28 mouse cellular contexts compared by ENCODE assay signal in genomic region chr3:92600456-92600855, GRCm38 (mm10). TPM values are rescaled to one million over a fixed set of nuclear protein-coding genes. Genes with fewer than 3 reads are reported as not detected.
DNase-seq lines count a peak whose midpoint lies in the region; ATAC-seq and TF ChIP-seq lines count a peak whose summit lies in the region.
"Had no signal": no experiment of that assay in that cellular context is flagged by ENCODE, and none has a peak within 500 bp of the region (broad histone marks: within the 10 kb centered on the region; RNA-seq: fewer than 3 reads in every experiment).

No protein-coding gene starts in this region.

- in situ Hi-C loops in ES-E14 (cut with MboI; ENCODE audit: low sequenced_read_pairs in 2 of 2, unreplicated experiment in 2 of 2) = no loop called here

- no peak overlapping the region for H3K9ac ChIP-seq in intestine, postnatal 0 days (ENCODE audit: low read depth, low read length)
- H3K9ac ChIP-seq in intestine, embryonic 16.5 days (ENCODE audit: low read depth, low read length) = no peak overlapping the region
- no peak overlapping the region for H3K9ac ChIP-seq in ES-E14 (ENCODE audit: insufficient read depth, low read depth, low read length, poor library complexity, severe bottlenecking)
- H3K9ac ChIP-seq: forebrain, embryonic 15.5 days; limb, embryonic 12.5 days; liver, embryonic 15.5 days had no signal

- H3K9me3 ChIP-seq in intestine, postnatal 0 days (ENCODE audit: control insufficient read depth) = 0 out of 2 replicates have a peak, but pooled peaks cover 4% of the 10 kb centered on the region
- H3K9me3 ChIP-seq in intestine, embryonic 16.5 days (ENCODE audit: control insufficient read depth, low read length) = no peaks in the 10 kb centered on the region
- H3K9me3 ChIP-seq in ES-E14 (ENCODE audit: control insufficient read depth, insufficient read depth, low read depth, low read length) = no peaks in the 10 kb centered on the region
- H3K9me3 ChIP-seq: limb, embryonic 12.5 days; liver, embryonic 15.5 days had no signal

- H3K27me3 ChIP-seq in intestine, postnatal 0 days (replicated peaks; ENCODE audit: control insufficient read depth, insufficient read depth, low read length) = no peaks in the 10 kb centered on the region
- H3K27me3 ChIP-seq in intestine, embryonic 16.5 days (replicated peaks; ENCODE audit: control insufficient read depth, insufficient read depth, low read length) = no peaks in the 10 kb centered on the region
- H3K27me3 ChIP-seq: forebrain, embryonic 15.5 days; limb, embryonic 12.5 days; liver, embryonic 15.5 days had no signal

- H3K4me2 ChIP-seq in intestine, postnatal 0 days (replicated peaks; ENCODE audit: low read depth) = no peak overlapping the region
- H3K4me2 ChIP-seq in intestine, embryonic 16.5 days (ENCODE audit: low read depth, low read length) = no peak overlapping the region
- H3K4me2 ChIP-seq: forebrain, embryonic 15.5 days; limb, embryonic 12.5 days; liver, embryonic 15.5 days had no signal

- TF ChIP-seq CTCF in intestine, postnatal 0 days (IDR thresholded peaks at IDR 0.05; ENCODE audit: low read depth) = peak; percentile 73
- peak; percentile 39 for TF ChIP-seq CTCF in layer of hippocampus, adult 2 months (conservative IDR thresholded peaks at IDR 0.05)

- no peak overlapping the region for H3K4me3 ChIP-seq in intestine, postnatal 0 days (ENCODE audit: low read depth, low read length)
- no peak overlapping the region for H3K4me3 ChIP-seq in intestine, embryonic 16.5 days (ENCODE audit: low read length)
- H3K4me3 ChIP-seq in layer of hippocampus, adult 2 months = no peak overlapping the region
- no peak overlapping the region for H3K4me3 ChIP-seq in ES-E14 (ENCODE audit: insufficient read depth in 1 of 2, low read depth in 1 of 2, low read length in 2 of 2, poor library complexity in 1 of 2, severe bottlenecking in 1 of 2)
- H3K4me3 ChIP-seq: forebrain, embryonic 15.5 days; heart, adult 2 months; limb, embryonic 12.5 days; liver, embryonic 15.5 days; midbrain, embryonic 10.5 days had no signal

- DNase-seq in layer of hippocampus, adult 2 months (ENCODE audit: low spot score in 2 of 2) = no peak
- no peak for DNase-seq in layer of hippocampus, adult 9-10 months (ENCODE audit: low spot score)
- peak; percentile 50 for DNase-seq in 3T3-L1 (ENCODE audit: low read depth, low spot score)
- peak; percentile 6 for DNase-seq in ES-E14 (ENCODE audit: low read depth, low spot score)
- no peak for DNase-seq in right cerebral cortex, postnatal 25 days
- no peak for DNase-seq in cerebellum, postnatal 36 days
- DNase-seq: adrenal gland, postnatal 36 days; cerebellum, adult 2 months; gastrocnemius, postnatal 25 days; heart, adult 2 months; thymus, postnatal 14 days had no signal

- ATAC-seq in intestine, postnatal 0 days = peak; percentile 45; the same call in 1 of the 2 replicates
- ATAC-seq in intestine, embryonic 16.5 days = no peak
- ATAC-seq: forebrain, embryonic 15.5 days had no signal

- H3K4me1 ChIP-seq in intestine, postnatal 0 days (replicated peaks; ENCODE audit: control insufficient read depth, insufficient read depth, low read length) = no peaks in the 10 kb centered on the region
- no peaks in the 10 kb centered on the region for H3K4me1 ChIP-seq in intestine, embryonic 16.5 days (ENCODE audit: control insufficient read depth, insufficient read depth, low read length)
- H3K4me1 ChIP-seq in ES-E14 (ENCODE audit: control insufficient read depth in 2 of 2, insufficient read depth in 2 of 2, low read length in 2 of 2, poor library complexity in 1 of 2) = no peaks in the 10 kb centered on the region
- H3K4me1 ChIP-seq: forebrain, embryonic 15.5 days; limb, embryonic 12.5 days; liver, embryonic 15.5 days; midbrain, embryonic 10.5 days had no signal

- 26% methylated on average over 1 of the region's 1 CpGs for WGBS in intestine, postnatal 0 days
- 49% methylated on average over 1 of the region's 1 CpGs for WGBS in intestine, embryonic 16.5 days

- no peaks in the 10 kb centered on the region for H3K36me3 ChIP-seq in intestine, postnatal 0 days (ENCODE audit: control insufficient read depth, insufficient read depth)
- H3K36me3 ChIP-seq in intestine, embryonic 16.5 days (ENCODE audit: control insufficient read depth, insufficient read depth, low read length) = no peaks in the 10 kb centered on the region
- H3K36me3 ChIP-seq in ES-E14 (ENCODE audit: control insufficient read depth, insufficient read depth, low read length, poor library complexity, severe bottlenecking) = no peaks in the 10 kb centered on the region
- H3K36me3 ChIP-seq: forebrain, embryonic 15.5 days; limb, embryonic 12.5 days; liver, embryonic 15.5 days; midbrain, embryonic 10.5 days had no signal

- no peak overlapping the region for H3K27ac ChIP-seq in intestine, postnatal 0 days (ENCODE audit: low read depth, low read length)
- H3K27ac ChIP-seq in intestine, embryonic 16.5 days (ENCODE audit: low read length) = no peak overlapping the region
- H3K27ac ChIP-seq in layer of hippocampus, adult 2 months = no peak overlapping the region
- H3K27ac ChIP-seq in ES-E14 (ENCODE audit: insufficient read depth, low read depth, low read length, poor library complexity, severe bottlenecking) = no peak overlapping the region
- H3K27ac ChIP-seq: forebrain, embryonic 15.5 days; heart, adult 2 months; limb, embryonic 12.5 days; liver, embryonic 15.5 days; macrophage; midbrain, embryonic 10.5 days had no signal

TF ChIP-seq in ES-E14, 5 proteins besides CTCF, POLR2A, EP300 and RAD21:
- TF ChIP-seq HCFC1 (IDR thresholded peaks at IDR 0.05; ENCODE audit: borderline replicate concordance, insufficient read depth, low read length) (no peak), ZC3H11A (IDR thresholded peaks at IDR 0.05; ENCODE audit: borderline replicate concordance, low read depth, low read length) (no peak), ZNF384 (IDR thresholded peaks at IDR 0.05; ENCODE audit: low read depth, low read length) (no peak)

RNA-seq across cellular contexts. Expression of gene 2210017I01Rik, which starts 6.8 kb away (rescaled TPM):
- 0.18 and 0.34 TPM in 2 replicates for polyA plus RNA-seq in intestine, postnatal 0 days (2015; fragmentation: Nextera tagmentation; extraction: Ambion mirVana)
- not detected in 2 replicates for polyA plus RNA-seq in intestine, embryonic 16.5 days (2015; fragmentation: Nextera tagmentation; extraction: Ambion mirVana)
- not detected for total RNA-seq in layer of hippocampus, adult 2 months (2021)
- total RNA-seq in ES-E14 (2012; rRNA removed) = not detected in 2 replicates
- total RNA-seq: adrenal gland, postnatal 36 days; gastrocnemius, postnatal 25 days; heart, adult 2 months; hematopoietic stem cell, adult 5-6 weeks; layer of hippocampus, postnatal 25 days; left cerebral cortex, postnatal 10 days; monocyte, adult 5-6 weeks had no signal
- polyA plus RNA-seq: C2C12; cerebellum, adult 2 months; embryonic facial prominence, embryonic 14.5 days; forebrain, embryonic 15.5 days; heart, adult 2 months; heart, embryonic 14.5 days; large intestine, adult 2 months; limb, embryonic 12.5 days; liver, embryonic 15.5 days; macrophage; midbrain, embryonic 10.5 days; neural tube, embryonic 11.5 days had no signal

RNA-seq across cellular contexts. Expression of gene Smcp, which starts 11.7 kb away (rescaled TPM):
- 96.4 and 137 TPM in 2 replicates for polyA plus RNA-seq in intestine, postnatal 0 days (2015; fragmentation: Nextera tagmentation; extraction: Ambion mirVana)
- polyA plus RNA-seq in intestine, embryonic 16.5 days (2015; fragmentation: Nextera tagmentation; extraction: Ambion mirVana) = 10.9 and 18.8 TPM in 2 replicates
- total RNA-seq in layer of hippocampus, adult 2 months (2021) = not detected
- not detected in 2 replicates for total RNA-seq in ES-E14 (2012; rRNA removed)
- total RNA-seq: adrenal gland, postnatal 36 days; gastrocnemius, postnatal 25 days; heart, adult 2 months; hematopoietic stem cell, adult 5-6 weeks; layer of hippocampus, postnatal 25 days; left cerebral cortex, postnatal 10 days; monocyte, adult 5-6 weeks had no signal
- polyA plus RNA-seq: C2C12; cerebellum, adult 2 months; embryonic facial prominence, embryonic 14.5 days; forebrain, embryonic 15.5 days; heart, embryonic 14.5 days; large intestine, adult 2 months; limb, embryonic 12.5 days; liver, embryonic 15.5 days; macrophage; midbrain, embryonic 10.5 days; neural tube, embryonic 11.5 days had no signal

RNA-seq across cellular contexts. Expression of gene Lce6a, which starts 21.0 kb away (rescaled TPM):
- polyA plus RNA-seq in intestine, postnatal 0 days (2015; fragmentation: Nextera tagmentation; extraction: Ambion mirVana) = 1.8 and 2.1 TPM in 2 replicates
- not detected in 2 replicates for polyA plus RNA-seq in intestine, embryonic 16.5 days (2015; fragmentation: Nextera tagmentation; extraction: Ambion mirVana)
- not detected for total RNA-seq in layer of hippocampus, adult 2 months (2021)
- not detected in 2 replicates for total RNA-seq in ES-E14 (2012; rRNA removed)
- total RNA-seq: adrenal gland, postnatal 36 days; gastrocnemius, postnatal 25 days; heart, adult 2 months; hematopoietic stem cell, adult 5-6 weeks; layer of hippocampus, postnatal 25 days; left cerebral cortex, postnatal 10 days; monocyte, adult 5-6 weeks had no signal
- polyA plus RNA-seq: C2C12; cerebellum, adult 2 months; embryonic facial prominence, embryonic 14.5 days; forebrain, embryonic 15.5 days; heart, adult 2 months; heart, embryonic 14.5 days; large intestine, adult 2 months; limb, embryonic 12.5 days; liver, embryonic 15.5 days; macrophage; midbrain, embryonic 10.5 days; neural tube, embryonic 11.5 days had no signal

RNA-seq across cellular contexts. Expression of gene Ivl, which starts 26.9 kb away (rescaled TPM):
- polyA plus RNA-seq in intestine, postnatal 0 days (2015; fragmentation: Nextera tagmentation; extraction: Ambion mirVana) = 0.47 and 0.80 TPM in 2 replicates
- 0.13 TPM in 1 of 2 replicates, not detected in the other for polyA plus RNA-seq in intestine, embryonic 16.5 days (2015; fragmentation: Nextera tagmentation; extraction: Ambion mirVana)
- not detected for total RNA-seq in layer of hippocampus, adult 2 months (2021)
- 0.21 and 0.45 TPM in 2 replicates for total RNA-seq in ES-E14 (2012; rRNA removed)
- total RNA-seq: adrenal gland, postnatal 36 days; gastrocnemius, postnatal 25 days; heart, adult 2 months; hematopoietic stem cell, adult 5-6 weeks; layer of hippocampus, postnatal 25 days; left cerebral cortex, postnatal 10 days; monocyte, adult 5-6 weeks had no signal
- polyA plus RNA-seq: cerebellum, adult 2 months; forebrain, embryonic 15.5 days; heart, adult 2 months; heart, embryonic 14.5 days; large intestine, adult 2 months; liver, embryonic 15.5 days; macrophage; midbrain, embryonic 10.5 days; neural tube, embryonic 11.5 days had no signal

RNA-seq across cellular contexts. Expression of gene Lce1a1, which starts 47.7 kb away (rescaled TPM):
- 0.46 and 0.73 TPM in 2 replicates for polyA plus RNA-seq in intestine, postnatal 0 days (2015; fragmentation: Nextera tagmentation; extraction: Ambion mirVana)
- polyA plus RNA-seq in intestine, embryonic 16.5 days (2015; fragmentation: Nextera tagmentation; extraction: Ambion mirVana) = not detected in 2 replicates
- total RNA-seq in layer of hippocampus, adult 2 months (2021) = not detected
- total RNA-seq in ES-E14 (2012; rRNA removed) = not detected in 2 replicates
- total RNA-seq: adrenal gland, postnatal 36 days; gastrocnemius, postnatal 25 days; heart, adult 2 months; hematopoietic stem cell, adult 5-6 weeks; layer of hippocampus, postnatal 25 days; left cerebral cortex, postnatal 10 days; monocyte, adult 5-6 weeks had no signal
- polyA plus RNA-seq: C2C12; cerebellum, adult 2 months; embryonic facial prominence, embryonic 14.5 days; forebrain, embryonic 15.5 days; heart, adult 2 months; heart, embryonic 14.5 days; large intestine, adult 2 months; limb, embryonic 12.5 days; liver, embryonic 15.5 days; macrophage; midbrain, embryonic 10.5 days; neural tube, embryonic 11.5 days; testis, adult 2 months had no signal

Comparison
In these comparisons a context has a peak if more than half of its experiments do, and no peak if none do; other contexts are left out.
1. DNase-seq: peak in 3T3-L1 (single experiment) and ES-E14 (single experiment); none in layer of hippocampus, adult 2 months (0 of 2), layer of hippocampus, adult 9-10 months (single experiment), right cerebral cortex, postnatal 25 days (single experiment) and cerebellum, postnatal 36 days (0 of 2).